Mouse (Mus musculus): ENCODE measurements around the gene Fars2.

Fars2 gene

GRCm38 (mm10) chr13:36735901-36736618 lies 618.8 kb downstream of the Fars2 start:
- peak; percentile 63 to 69 for DNase-seq

GRCm38 (mm10) chr13:36736619-36736996 lies 619.4 kb downstream of the Fars2 start:
- DNase-seq = peak in 1 of 2 experiments; percentile 16

- DNase-seq = no peak
Measured at GRCm38 (mm10) chr13:36750056-36750455, 632.8 kb downstream of the Fars2 start.

GRCm38 (mm10) chr13:36751861-36752260 lies 634.6 kb downstream of the Fars2 start:
- DNase-seq = no peak

GRCm38 (mm10) chr13:36766801-36767200 lies 649.6 kb downstream of the Fars2 start:
- no peak for DNase-seq

Measured in kidney, postnatal 4 days (tissue).